Mouse (Mus musculus) intestine, embryonic 16.5 days (tissue): ENCODE data around the gene Pdcd1lg2. TPM values are rescaled to one million over a fixed set of nuclear protein-coding genes. Genes with fewer than 3 reads are reported as not detected.

Source experiments
- ATAC-seq: fragments of 200-750 bp; cut with Nextera tagmentation; 2 replicates; pipeline ENCODE4 v1.8.0; 2017; ENCODE audit warnings: moderate TSS enrichment, moderate library complexity
- H3K27ac ChIP-seq: fragments of 300-500 bp; sonication (generic); 2 replicates; pipeline ENCODE4 v1.5.1; 2014; ENCODE audit warnings: mild to moderate bottlenecking, low read length
- H3K27me3 ChIP-seq: fragments of 300-500 bp; sonication (generic); replicated peaks from 2 replicates; pipeline ENCODE4 v1.6.1; 2014; ENCODE audit warnings: low read length, control low read depth, mixed read lengths; ENCODE audit not compliant: control insufficient read depth, insufficient read depth
- H3K36me3 ChIP-seq: fragments of 300-500 bp; sonication (generic); 2 replicates; pipeline ENCODE4 v1.6.1; 2014; ENCODE audit warnings: low read length, control low read depth; ENCODE audit not compliant: control insufficient read depth, insufficient read depth
- H3K4me1 ChIP-seq: fragments of 300-500 bp; sonication (generic); 2 replicates; pipeline ENCODE4 v1.6.1; 2014; ENCODE audit warnings: low read length, control low read depth, mixed read lengths; ENCODE audit not compliant: control insufficient read depth, insufficient read depth
- H3K4me2 ChIP-seq: fragments of 300-500 bp; sonication (generic); 2 replicates; pipeline ENCODE4 v1.6.1; 2014; ENCODE audit warnings: low read depth, low read length, control low read depth
- H3K4me3 ChIP-seq: fragments of 300-500 bp; sonication (generic); 2 replicates; pipeline ENCODE4 v1.5.1; 2014; ENCODE audit warnings: mild to moderate bottlenecking, low read length
- H3K9ac ChIP-seq: fragments of 300-500 bp; sonication (generic); 2 replicates; pipeline ENCODE4 v1.6.1; 2014; ENCODE audit warnings: low read depth, low read length
- H3K9me3 ChIP-seq: fragments of 300-500 bp; sonication (generic); 2 replicates; pipeline ENCODE4 v1.6.1; 2016; ENCODE audit warnings: low read length, control low read depth; ENCODE audit not compliant: control insufficient read depth
- WGBS: fragments of 180-500 bp; shearing (Covaris S2); extraction: QIAGEN DNeasy Blood & Tissue Kit; methylation state at CpG from one replicate; pipeline ENCODE4 v1.1.7; 2014; 5-methylcytosine and 5-hydroxymethylcytosine counted together
- polyA plus RNA-seq: library from polyadenylated mRNA; unstranded; fragments of >200 nt; fragmentation: Nextera tagmentation; extraction: Ambion mirVana; gene quantifications from 2 replicates; pipeline ENCODE4 v1.2.1, GENCODE M21; 2015

Pdcd1lg2 gene
- polyA plus RNA-seq, 1 experiment from 2014 or later, result 0.17 TPM

- 93% methylated on average over 1 of the region's 1 CpGs for WGBS
- Histone ChIP-seq H3K4me1 (no peaks in the 10 kb centered on the region), H3K4me3 (no peak overlapping the region), H3K4me2 (no peak overlapping the region), H3K27ac (no peak overlapping the region), H3K36me3 (no peaks in the 10 kb centered on the region), H3K9me3 (no peaks in the 10 kb centered on the region), H3K9ac (no peak overlapping the region), H3K27me3 (no peaks in the 10 kb centered on the region)
- no peak for ATAC-seq
Observed at GRCm38 (mm10) chr19:29448373-29448772, 37.7 kb downstream of the Pdcd1lg2 start.

GRCm38 (mm10) chr19:29450376-29450775 is 39.7 kb downstream of the Pdcd1lg2 start:
- H3K9me3 ChIP-seq, result no peaks in the 10 kb centered on the region
- H3K4me1 ChIP-seq, result no peaks in the 10 kb centered on the region
- WGBS, result 82% methylated on average over 8 of the region's 8 CpGs
- H3K9ac ChIP-seq, result no peak overlapping the region
- H3K4me2 ChIP-seq, result no peak overlapping the region
- H3K36me3 ChIP-seq, result no peaks in the 10 kb centered on the region
- no peaks in the 10 kb centered on the region for H3K27me3 ChIP-seq
- H3K27ac ChIP-seq, result no peak overlapping the region
- no peak overlapping the region for H3K4me3 ChIP-seq
- ATAC-seq, result no peak

- H3K9ac ChIP-seq, result no peak overlapping the region
- ATAC-seq, result no peak
- no peaks in the 10 kb centered on the region for H3K27me3 ChIP-seq
- no peak overlapping the region for H3K4me3 ChIP-seq
- H3K4me1 ChIP-seq, result no peaks in the 10 kb centered on the region
- H3K4me2 ChIP-seq, result no peak overlapping the region
- no peaks in the 10 kb centered on the region for H3K36me3 ChIP-seq
- 84% methylated on average over 10 of the region's 10 CpGs for WGBS
- no peaks in the 10 kb centered on the region for H3K9me3 ChIP-seq
- no peak overlapping the region for H3K27ac ChIP-seq
Observed at GRCm38 (mm10) chr19:29454141-29454601, 43.5 kb downstream of the Pdcd1lg2 start.

- no peak overlapping the region for H3K9ac ChIP-seq
- no peaks in the 10 kb centered on the region for H3K4me1 ChIP-seq
- no peak overlapping the region for H3K27ac ChIP-seq
- no peaks in the 10 kb centered on the region for H3K27me3 ChIP-seq
- H3K36me3 ChIP-seq, result no peaks in the 10 kb centered on the region
- no peak overlapping the region for H3K4me2 ChIP-seq
- WGBS, result 81% methylated on average over 1 of the region's 1 CpGs
- H3K4me3 ChIP-seq, result no peak overlapping the region
- no peak for ATAC-seq
- no peaks in the 10 kb centered on the region for H3K9me3 ChIP-seq
Observed at GRCm38 (mm10) chr19:29455156-29455555, 44.4 kb downstream of the Pdcd1lg2 start.

GRCm38 (mm10) chr19:29457982-29458381 is 47.3 kb downstream of the Pdcd1lg2 start:
- no peak for ATAC-seq
- H3K9ac ChIP-seq, result no peak overlapping the region
- H3K4me3 ChIP-seq, result no peak overlapping the region
- WGBS, result 93% methylated on average over 1 of the region's 1 CpGs
- no peak overlapping the region for H3K27ac ChIP-seq
- no peaks in the 10 kb centered on the region for H3K4me1 ChIP-seq
- no peaks in the 10 kb centered on the region for H3K27me3 ChIP-seq
- no peaks in the 10 kb centered on the region for H3K9me3 ChIP-seq
- no peaks in the 10 kb centered on the region for H3K36me3 ChIP-seq
- H3K4me2 ChIP-seq, result no peak overlapping the region

GRCm38 (mm10) chr19:29462462-29462861 is 51.7 kb downstream of the Pdcd1lg2 start:
- Histone ChIP-seq H3K27me3 (no peaks in the 10 kb centered on the region), H3K9ac (no peak overlapping the region), H3K36me3 (no peaks in the 10 kb centered on the region), H3K9me3 (no peaks in the 10 kb centered on the region), H3K4me3 (no peak overlapping the region), H3K27ac (no peak overlapping the region), H3K4me2 (no peak overlapping the region), H3K4me1 (0 out of 2 replicates have a peak, but pooled peaks cover under 1% of the 10 kb centered on the region)
- 64% methylated on average over 4 of the region's 4 CpGs for WGBS
- ATAC-seq, result no peak

GRCm38 (mm10) chr19:29463645-29464395 is 53.1 kb downstream of the Pdcd1lg2 start:
- no peak overlapping the region for H3K4me3 ChIP-seq
- no peaks in the 10 kb centered on the region for H3K36me3 ChIP-seq
- no peak overlapping the region for H3K4me2 ChIP-seq
- no peak overlapping the region for H3K27ac ChIP-seq
- 90% methylated on average over 7 of the region's 7 CpGs for WGBS
- H3K9me3 ChIP-seq, result no peaks in the 10 kb centered on the region
- no peak overlapping the region for H3K9ac ChIP-seq
- no peaks in the 10 kb centered on the region for H3K27me3 ChIP-seq
- no peak for ATAC-seq
- peaks cover 6% of the 10 kb centered on the region; the same call in 1 of the 2 replicates for H3K4me1 ChIP-seq

GRCm38 (mm10) chr19:29466819-29467218 is 56.1 kb downstream of the Pdcd1lg2 start:
- Histone ChIP-seq H3K27ac (no peak overlapping the region; the same call in 1 of the 2 replicates), H3K4me2 (no peak overlapping the region), H3K4me1 (peaks cover 35% of the 10 kb centered on the region), H3K27me3 (no peaks in the 10 kb centered on the region), H3K9ac (no peak overlapping the region), H3K36me3 (no peaks in the 10 kb centered on the region), H3K9me3 (no peaks in the 10 kb centered on the region), H3K4me3 (no peak overlapping the region)
- 68% methylated on average over 9 of the region's 9 CpGs for WGBS
- ATAC-seq, result no peak

- no peak overlapping the region for H3K4me3 ChIP-seq
- WGBS, result 56% methylated on average over 10 of the region's 10 CpGs
- H3K4me2 ChIP-seq, result no peak overlapping the region
- H3K27me3 ChIP-seq, result no peaks in the 10 kb centered on the region
- H3K9me3 ChIP-seq, result no peaks in the 10 kb centered on the region
- H3K27ac ChIP-seq, result peak overlapping the region; percentile 79
- ATAC-seq, result peak; percentile 51
- no peak overlapping the region for H3K9ac ChIP-seq
- H3K36me3 ChIP-seq, result no peaks in the 10 kb centered on the region
- peaks cover 41% of the 10 kb centered on the region for H3K4me1 ChIP-seq
Observed at GRCm38 (mm10) chr19:29468941-29469685, 58.4 kb downstream of the Pdcd1lg2 start.
